Mouse (Mus musculus) bone marrow, adult 2 months (tissue): Measurements from ENCODE around the gene Wbp2.

Experiments used
- CTCF ChIP-seq: fragments of 200-500 bp; IDR thresholded peaks from 2 replicates; pipeline ENCODE4 v1.5.1; 2011; ENCODE audit warnings: low read length, control low read depth; ENCODE audit not compliant: control insufficient read depth, insufficient read depth
- POLR2A ChIP-seq: fragments of 200-500 bp; IDR thresholded peaks from 2 replicates; pipeline ENCODE4 v1.6.1; 2011; ENCODE audit warnings: low read depth, mild to moderate bottlenecking, control low read depth, low read length, borderline replicate concordance; ENCODE audit not compliant: control insufficient read depth

DNA sequence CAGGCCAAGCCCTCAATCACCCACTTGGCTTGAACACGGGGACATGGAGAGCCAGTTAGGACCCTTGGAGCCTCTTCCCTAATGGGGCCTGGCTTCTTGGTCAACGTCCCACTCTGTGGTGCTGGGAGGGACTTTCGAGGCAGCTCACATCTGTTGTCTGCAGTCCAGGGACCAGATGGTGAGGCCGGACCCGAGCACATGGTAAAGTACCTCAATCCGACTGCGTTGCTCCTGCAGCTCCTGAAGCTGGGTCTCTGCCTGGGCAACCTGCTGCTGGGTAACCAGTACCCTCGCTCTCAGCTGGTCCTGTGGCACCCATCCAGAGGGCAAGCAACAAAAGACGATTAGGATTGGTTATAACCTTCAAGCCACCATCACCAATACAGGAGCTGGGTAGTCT, 41.2 kb upstream of the Wbp2 start:
- no peak for TF ChIP-seq CTCF
- no peak for TF ChIP-seq POLR2A
